Mouse (Mus musculus): ENCODE results near the gene Zfp536. TPM values are rescaled to one million over a fixed set of nuclear protein-coding genes. Genes with fewer than 3 reads are reported as not detected.

The Zfp536 gene
- polyA plus RNA-seq, 1 experiment: not detected

- Histone ChIP-seq H3K9me3 (replicated peaks; ENCODE audit: control insufficient read depth, insufficient read depth, low read length, poor library complexity, severe bottlenecking) (no peaks in the 10 kb centered on the region), H3K4me3 (ENCODE audit: low read depth, low read length) (peak overlapping the region; percentile 75), H3K4me1 (ENCODE audit: control insufficient read depth, insufficient read depth, low read length) (no peaks in the 10 kb centered on the region), H3K36me3 (ENCODE audit: control insufficient read depth, insufficient read depth, low read length, poor library complexity, severe bottlenecking) (no peaks in the 10 kb centered on the region), H3K27ac (ENCODE audit: insufficient read depth, low read length) (no peak overlapping the region), H3K27me3 (ENCODE audit: control insufficient read depth, insufficient read depth, low read length, poor library complexity, severe bottlenecking) (peaks cover 41% of the 10 kb centered on the region), H3K9ac (ENCODE audit: low read depth, poor library complexity, severe bottlenecking) (no peak overlapping the region)
- TF ChIP-seq POLR2A (IDR thresholded peaks at IDR 0.05; ENCODE audit: insufficient read depth, low read length) (no peak), CTCF (IDR thresholded peaks at IDR 0.05; ENCODE audit: low read depth, low read length) (no peak), EP300 (IDR thresholded peaks at IDR 0.05; ENCODE audit: insufficient read depth, low read depth, low read length) (no peak)
Observed at GRCm38 (mm10) chr7:37769004-37769403, 4.4 kb downstream of the Zfp536 start.

- Histone ChIP-seq H3K4me3 (ENCODE audit: low read depth, low read length) (no peak overlapping the region), H3K36me3 (ENCODE audit: control insufficient read depth, insufficient read depth, low read length, poor library complexity, severe bottlenecking) (no peaks in the 10 kb centered on the region), H3K9ac (ENCODE audit: low read depth, poor library complexity, severe bottlenecking) (no peak overlapping the region), H3K27ac (ENCODE audit: insufficient read depth, low read length) (no peak overlapping the region), H3K9me3 (replicated peaks; ENCODE audit: control insufficient read depth, insufficient read depth, low read length, poor library complexity, severe bottlenecking) (no peaks in the 10 kb centered on the region), H3K4me1 (ENCODE audit: control insufficient read depth, insufficient read depth, low read length) (no peaks in the 10 kb centered on the region), H3K27me3 (ENCODE audit: control insufficient read depth, insufficient read depth, low read length, poor library complexity, severe bottlenecking) (peaks cover 39% of the 10 kb centered on the region)
- TF ChIP-seq EP300 (IDR thresholded peaks at IDR 0.05; ENCODE audit: insufficient read depth, low read depth, low read length) (no peak), CTCF (IDR thresholded peaks at IDR 0.05; ENCODE audit: low read depth, low read length) (no peak), POLR2A (IDR thresholded peaks at IDR 0.05; ENCODE audit: insufficient read depth, low read length) (no peak)
Observed at GRCm38 (mm10) chr7:37768310-37768940, 5.0 kb downstream of the Zfp536 start.

GRCm38 (mm10) chr7:37758886-37759285 is 14.6 kb downstream of the Zfp536 start:
- TF ChIP-seq POLR2A (IDR thresholded peaks at IDR 0.05; ENCODE audit: insufficient read depth, low read length): no peak
- no peak for TF ChIP-seq EP300 (IDR thresholded peaks at IDR 0.05; ENCODE audit: insufficient read depth, low read depth, low read length)
- TF ChIP-seq CTCF (IDR thresholded peaks at IDR 0.05; ENCODE audit: low read depth, low read length): no peak
- Histone ChIP-seq H3K36me3 (ENCODE audit: control insufficient read depth, insufficient read depth, low read length, poor library complexity, severe bottlenecking) (no peaks in the 10 kb centered on the region), H3K4me3 (ENCODE audit: low read depth, low read length) (no peak overlapping the region), H3K9me3 (replicated peaks; ENCODE audit: control insufficient read depth, insufficient read depth, low read length, poor library complexity, severe bottlenecking) (no peaks in the 10 kb centered on the region), H3K9ac (ENCODE audit: low read depth, poor library complexity, severe bottlenecking) (no peak overlapping the region), H3K4me1 (ENCODE audit: control insufficient read depth, insufficient read depth, low read length) (no peaks in the 10 kb centered on the region), H3K27ac (ENCODE audit: insufficient read depth, low read length) (no peak overlapping the region), H3K27me3 (ENCODE audit: control insufficient read depth, insufficient read depth, low read length, poor library complexity, severe bottlenecking) (no peaks in the 10 kb centered on the region; the same call in 1 of the 2 replicates)

- H3K4me3 ChIP-seq (ENCODE audit: low read depth, low read length): no peak overlapping the region
- no peaks in the 10 kb centered on the region for H3K4me1 ChIP-seq (ENCODE audit: control insufficient read depth, insufficient read depth, low read length)
- no peak overlapping the region for H3K9ac ChIP-seq (ENCODE audit: low read depth, poor library complexity, severe bottlenecking)
- TF ChIP-seq POLR2A (IDR thresholded peaks at IDR 0.05; ENCODE audit: insufficient read depth, low read length) (no peak), EP300 (IDR thresholded peaks at IDR 0.05; ENCODE audit: insufficient read depth, low read depth, low read length) (no peak), CTCF (IDR thresholded peaks at IDR 0.05; ENCODE audit: low read depth, low read length) (no peak)
- no peaks in the 10 kb centered on the region for H3K9me3 ChIP-seq (replicated peaks; ENCODE audit: control insufficient read depth, insufficient read depth, low read length, poor library complexity, severe bottlenecking)
- no peaks in the 10 kb centered on the region for H3K27me3 ChIP-seq (ENCODE audit: control insufficient read depth, insufficient read depth, low read length, poor library complexity, severe bottlenecking)
- H3K36me3 ChIP-seq (ENCODE audit: control insufficient read depth, insufficient read depth, low read length, poor library complexity, severe bottlenecking): no peaks in the 10 kb centered on the region
- no peak overlapping the region for H3K27ac ChIP-seq (ENCODE audit: insufficient read depth, low read length)
Observed at GRCm38 (mm10) chr7:37753024-37753423, 20.4 kb downstream of the Zfp536 start.

- no peaks in the 10 kb centered on the region for H3K36me3 ChIP-seq (ENCODE audit: control insufficient read depth, insufficient read depth, low read length, poor library complexity, severe bottlenecking)
- H3K4me3 ChIP-seq (ENCODE audit: low read depth, low read length): no peak overlapping the region
- TF ChIP-seq EP300 (IDR thresholded peaks at IDR 0.05; ENCODE audit: insufficient read depth, low read depth, low read length) (no peak), CTCF (IDR thresholded peaks at IDR 0.05; ENCODE audit: low read depth, low read length) (no peak)
- H3K27ac ChIP-seq (ENCODE audit: insufficient read depth, low read length): no peak overlapping the region
- H3K27me3 ChIP-seq (ENCODE audit: control insufficient read depth, insufficient read depth, low read length, poor library complexity, severe bottlenecking): no peaks in the 10 kb centered on the region
- H3K4me1 ChIP-seq (ENCODE audit: control insufficient read depth, insufficient read depth, low read length): no peaks in the 10 kb centered on the region
- H3K9ac ChIP-seq (ENCODE audit: low read depth, poor library complexity, severe bottlenecking): no peak overlapping the region
- H3K9me3 ChIP-seq (replicated peaks; ENCODE audit: control insufficient read depth, insufficient read depth, low read length, poor library complexity, severe bottlenecking): no peaks in the 10 kb centered on the region
Observed at GRCm38 (mm10) chr7:37746133-37746761, 27.2 kb downstream of the Zfp536 start.

GRCm38 (mm10) chr7:37743350-37743749 is 30.1 kb downstream of the Zfp536 start:
- TF ChIP-seq POLR2A (IDR thresholded peaks at IDR 0.05; ENCODE audit: insufficient read depth, low read length) (no peak), EP300 (IDR thresholded peaks at IDR 0.05; ENCODE audit: insufficient read depth, low read depth, low read length) (no peak), CTCF (IDR thresholded peaks at IDR 0.05; ENCODE audit: low read depth, low read length) (no peak)
- H3K4me1 ChIP-seq (ENCODE audit: control insufficient read depth, insufficient read depth, low read length): no peaks in the 10 kb centered on the region

More at GRCm38 (mm10) chr7:37743350-37743749, 30.1 kb downstream of the Zfp536 start:
- H3K27ac ChIP-seq (ENCODE audit: insufficient read depth, low read length): no peak overlapping the region
- H3K9ac ChIP-seq (ENCODE audit: low read depth, poor library complexity, severe bottlenecking): no peak overlapping the region
- H3K9me3 ChIP-seq (replicated peaks; ENCODE audit: control insufficient read depth, insufficient read depth, low read length, poor library complexity, severe bottlenecking): no peaks in the 10 kb centered on the region
- H3K4me3 ChIP-seq (ENCODE audit: low read depth, low read length): no peak overlapping the region
- H3K36me3 ChIP-seq (ENCODE audit: control insufficient read depth, insufficient read depth, low read length, poor library complexity, severe bottlenecking): no peaks in the 10 kb centered on the region
- no peaks in the 10 kb centered on the region for H3K27me3 ChIP-seq (ENCODE audit: control insufficient read depth, insufficient read depth, low read length, poor library complexity, severe bottlenecking)
